Mouse (Mus musculus): Measurements from ENCODE around the gene Tfap2c.

DNA sequence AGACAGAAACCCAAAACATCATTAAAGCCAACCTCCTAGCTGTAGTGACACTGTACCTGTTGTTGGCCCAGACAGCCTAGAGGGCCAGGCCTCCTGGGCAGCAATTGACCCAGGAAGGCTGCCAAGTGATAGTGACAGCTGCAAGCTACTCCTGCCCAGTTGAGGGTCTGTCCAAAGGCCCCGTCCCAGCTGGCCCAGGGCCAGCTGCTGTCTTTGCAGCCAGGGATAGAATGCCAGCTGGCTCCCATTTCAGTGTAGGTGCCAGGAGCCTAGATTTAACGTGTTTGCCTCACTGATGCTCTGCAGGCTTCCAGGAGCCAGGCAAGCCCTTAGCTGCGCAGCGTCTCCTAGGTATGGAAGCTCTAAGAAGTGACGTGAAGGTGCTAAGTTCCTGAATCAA, 29.8 kb downstream of the Tfap2c start:
- TF ChIP-seq CTCF (conservative IDR thresholded peaks at IDR 0.05; ENCODE audit: insufficient read depth, insufficient read length, low read depth, low read length) (no peak), POLR2A (IDR thresholded peaks at IDR 0.05; ENCODE audit: low read depth, low read length) (no peak)

All from kidney, adult 2 months (tissue).